Mouse (Mus musculus): ENCODE measurements around the gene 4921539E11Rik.

GRCm38 (mm10) chr4:103263812-103264396 lies 26.8 kb downstream of the 4921539E11Rik start:
- TF ChIP-seq POLR2A (IDR thresholded peaks at IDR 0.05; ENCODE audit: extremely low read depth, insufficient read depth, low read length) (no peak), CTCF (IDR thresholded peaks at IDR 0.05; ENCODE audit: extremely low read depth, insufficient read depth, low read length) (no peak)

Measured in cortical plate, adult 2 months (tissue).